Mouse (Mus musculus): ENCODE results near the gene Ldb3.

GRCm38 (mm10) chr14:34616821-34617220 is 28.3 kb upstream of the Ldb3 start:
- TF ChIP-seq CTCF (IDR thresholded peaks at IDR 0.05; ENCODE audit: control insufficient read depth, insufficient read depth, insufficient replicate concordance, low read depth, low read length): peak; percentile 85
- TF ChIP-seq POLR2A (IDR thresholded peaks at IDR 0.05; ENCODE audit: control insufficient read depth, low read depth, low read length): no peak

All from testis, adult 2 months (tissue).